Mouse (Mus musculus) heart, postnatal 0 days (tissue): ENCODE measurements at regions not wholly inside any gene's neighbourhood (a gene's known extent, or its start where the extent isn't known, plus 50 kb on each side); places are given as distances from the start of the nearest gene placed in this dataset.

Source experiments
- ATAC-seq: fragments of 200-750 bp; cut with Nextera tagmentation; 2 replicates; pipeline ENCODE4 v1.8.0; 2017; ENCODE audit warnings: low read depth, moderate number of reproducible peaks, moderate library complexity; ENCODE audit not compliant: insufficient read depth
- DNase-seq: peaks from one replicate; pipeline ENCODE4 v3.0.0-alpha.2; 2016; ENCODE audit warnings: low spot score
- H3K27ac ChIP-seq: fragments of 300-500 bp; sonication (generic); 2 replicates; pipeline ENCODE4 v1.5.1; 2014; ENCODE audit warnings: low read depth, mild to moderate bottlenecking
- H3K27me3 ChIP-seq: fragments of 300-500 bp; sonication (generic); 2 replicates; pipeline ENCODE4 v1.6.1; 2014; ENCODE audit warnings: low read length, mixed read lengths; ENCODE audit not compliant: control insufficient read depth, insufficient read depth
- H3K36me3 ChIP-seq: fragments of 300-500 bp; sonication (generic); replicated peaks from 2 replicates; pipeline ENCODE4 v1.6.1; 2014; ENCODE audit warnings: low read length, mixed read lengths; ENCODE audit not compliant: control insufficient read depth, insufficient read depth
- H3K4me1 ChIP-seq: fragments of 300-500 bp; sonication (generic); 2 replicates; pipeline ENCODE4 v1.6.1; 2014; ENCODE audit warnings: antibody characterized with exemption; ENCODE audit not compliant: control insufficient read depth, insufficient read depth
- H3K4me2 ChIP-seq: fragments of 300-500 bp; sonication (generic); 2 replicates; pipeline ENCODE4 v1.6.1; 2014; ENCODE audit warnings: low read depth, mild to moderate bottlenecking, low read length, moderate library complexity
- H3K4me3 ChIP-seq: fragments of 300-500 bp; sonication (generic); 2 replicates; pipeline ENCODE4 v1.5.1; 2014; ENCODE audit warnings: low read depth, low read length
- H3K9ac ChIP-seq: fragments of 300-500 bp; sonication (generic); replicated peaks from 2 replicates; pipeline ENCODE4 v1.6.1; 2014; ENCODE audit warnings: low read depth, low read length, mixed read lengths
- H3K9me3 ChIP-seq: fragments of 300-500 bp; sonication (generic); replicated peaks from 2 replicates; pipeline ENCODE4 v1.6.1; 2016; ENCODE audit warnings: low read length; ENCODE audit not compliant: control insufficient read depth
- CTCF ChIP-seq: IDR thresholded peaks from 2 replicates; pipeline ENCODE4 v1.5.1; 2016; ENCODE audit warnings: antibody characterized with exemption, control low read depth, low read depth
- EP300 ChIP-seq: IDR thresholded peaks from 2 replicates; pipeline ENCODE4 v1.6.1; 2016; ENCODE audit warnings: antibody characterized with exemption, low read depth
- WGBS: fragments of 180-500 bp; shearing (Covaris S2); extraction: QIAGEN DNeasy Blood & Tissue Kit; methylation state at CpG from one replicate; pipeline ENCODE4 v1.1.7; 2014; 5-methylcytosine and 5-hydroxymethylcytosine counted together

- Histone ChIP-seq H3K9me3 (no peaks in the 10 kb centered on the region), H3K4me3 (no peak overlapping the region), H3K4me2 (no peak overlapping the region), H3K27ac (no peak overlapping the region), H3K9ac (no peak overlapping the region), H3K36me3 (no peaks in the 10 kb centered on the region), H3K4me1 (no peaks in the 10 kb centered on the region), H3K27me3 (no peaks in the 10 kb centered on the region)
- TF ChIP-seq EP300 (no peak), CTCF (no peak)
- WGBS, result 83% methylated on average over 8 of the region's 8 CpGs
- ATAC-seq (no peak), DNase-seq (no peak)
Measured at GRCm38 (mm10) chr2:75252829-75253228, 406.2 kb upstream of the Hnrnpa3 start.

GRCm38 (mm10) chr2:75265218-75265617, 393.8 kb upstream of the Hnrnpa3 start:
- Histone ChIP-seq H3K27me3 (no peaks in the 10 kb centered on the region), H3K9me3 (no peaks in the 10 kb centered on the region), H3K4me3 (no peak overlapping the region), H3K36me3 (no peaks in the 10 kb centered on the region), H3K4me1 (no peaks in the 10 kb centered on the region), H3K27ac (no peak overlapping the region), H3K4me2 (no peak overlapping the region), H3K9ac (no peak overlapping the region)
- TF ChIP-seq CTCF (no peak), EP300 (no peak)
- 68% methylated on average over 7 of the region's 7 CpGs for whole genome bisulfite sequencing
- DNase-seq, result no peak
- ATAC-seq, result no peak

GRCm38 (mm10) chr2:75265739-75266699, 393.0 kb upstream of the Hnrnpa3 start:
- H3K4me1 ChIP-seq, result no peaks in the 10 kb centered on the region
- TF ChIP-seq CTCF (no peak), EP300 (no peak)
- ATAC-seq, result no peak
- 86% methylated on average over 19 of the region's 19 CpGs for WGBS
- H3K4me2 ChIP-seq, result no peak overlapping the region
- no peak overlapping the region for H3K4me3 ChIP-seq
- no peaks in the 10 kb centered on the region for H3K36me3 ChIP-seq
- no peak overlapping the region for H3K27ac ChIP-seq
- H3K9ac ChIP-seq, result no peak overlapping the region
- H3K9me3 ChIP-seq, result no peaks in the 10 kb centered on the region
- no peaks in the 10 kb centered on the region for H3K27me3 ChIP-seq
- DNase-seq, result no peak

GRCm38 (mm10) chr2:75267949-75268348, 391.1 kb upstream of the Hnrnpa3 start:
- no peaks in the 10 kb centered on the region for H3K4me1 ChIP-seq
- DNase-seq (no peak), ATAC-seq (no peak)
- TF ChIP-seq EP300, result no peak
- TF ChIP-seq CTCF, result no peak
- no peak overlapping the region for H3K4me3 ChIP-seq
- H3K27ac ChIP-seq, result no peak overlapping the region
- H3K36me3 ChIP-seq, result no peaks in the 10 kb centered on the region
- no peak overlapping the region for H3K9ac ChIP-seq
- H3K27me3 ChIP-seq, result no peaks in the 10 kb centered on the region
- no peaks in the 10 kb centered on the region for H3K9me3 ChIP-seq
- H3K4me2 ChIP-seq, result no peak overlapping the region
- 63% methylated on average over 3 of the region's 3 CpGs for WGBS

GRCm38 (mm10) chr2:75269446-75269845, 389.6 kb upstream of the Hnrnpa3 start:
- no peak for ATAC-seq

More at GRCm38 (mm10) chr2:75269446-75269845, 389.6 kb upstream of the Hnrnpa3 start:
- H3K4me3 ChIP-seq, result no peak overlapping the region
- H3K36me3 ChIP-seq, result no peaks in the 10 kb centered on the region
- TF ChIP-seq EP300 (no peak), CTCF (no peak)
- no peak overlapping the region for H3K9ac ChIP-seq
- no peaks in the 10 kb centered on the region for H3K4me1 ChIP-seq
- H3K27ac ChIP-seq, result no peak overlapping the region
- H3K27me3 ChIP-seq, result no peaks in the 10 kb centered on the region
- no peaks in the 10 kb centered on the region for H3K9me3 ChIP-seq
- no peak for DNase-seq
- no peak overlapping the region for H3K4me2 ChIP-seq
- 60% methylated on average over 8 of the region's 8 CpGs for whole genome bisulfite sequencing
